Mouse (Mus musculus): ENCODE measurements around the gene Exoc3l2.

Gene Exoc3l2

DNA sequence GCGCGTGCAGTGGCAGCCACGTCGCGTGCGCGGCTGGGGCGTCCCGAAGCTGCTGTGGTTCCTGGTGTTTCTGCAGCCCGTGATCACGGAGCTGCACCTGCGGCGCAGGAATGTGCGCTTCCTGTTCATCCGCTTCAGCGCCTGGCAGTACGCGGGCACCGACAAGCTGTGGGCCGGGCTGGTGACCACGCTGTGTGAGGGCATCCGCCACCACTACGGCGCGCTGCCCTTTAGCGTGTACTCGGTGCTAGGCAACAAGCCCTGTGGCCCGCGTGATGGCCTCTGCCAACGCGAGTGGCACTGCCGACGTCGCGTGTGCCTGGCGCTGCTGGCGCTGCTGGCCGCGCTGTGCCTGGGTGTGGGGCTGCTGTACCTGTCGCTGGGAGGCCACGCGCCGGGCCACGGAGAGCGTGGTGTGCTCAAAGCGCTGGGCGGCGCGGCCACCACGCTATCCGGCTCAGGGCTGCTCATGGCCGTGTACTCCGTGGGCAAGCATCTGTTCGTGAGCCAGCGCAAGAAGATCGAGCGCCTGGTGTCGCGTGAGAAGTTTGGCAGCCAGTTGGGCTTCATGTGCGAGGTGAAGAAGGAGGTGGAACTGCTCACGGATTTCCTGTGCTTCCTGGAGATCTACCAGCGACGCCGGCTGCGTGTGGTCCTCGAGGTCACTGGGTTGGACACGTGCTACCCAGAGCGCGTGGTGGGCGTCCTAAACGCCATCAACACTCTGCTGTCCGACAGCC lies 60.1 kb downstream of the Exoc3l2 start:
- no peak for DNase-seq (ENCODE audit: low spot score in 2 of 2)

DNA sequence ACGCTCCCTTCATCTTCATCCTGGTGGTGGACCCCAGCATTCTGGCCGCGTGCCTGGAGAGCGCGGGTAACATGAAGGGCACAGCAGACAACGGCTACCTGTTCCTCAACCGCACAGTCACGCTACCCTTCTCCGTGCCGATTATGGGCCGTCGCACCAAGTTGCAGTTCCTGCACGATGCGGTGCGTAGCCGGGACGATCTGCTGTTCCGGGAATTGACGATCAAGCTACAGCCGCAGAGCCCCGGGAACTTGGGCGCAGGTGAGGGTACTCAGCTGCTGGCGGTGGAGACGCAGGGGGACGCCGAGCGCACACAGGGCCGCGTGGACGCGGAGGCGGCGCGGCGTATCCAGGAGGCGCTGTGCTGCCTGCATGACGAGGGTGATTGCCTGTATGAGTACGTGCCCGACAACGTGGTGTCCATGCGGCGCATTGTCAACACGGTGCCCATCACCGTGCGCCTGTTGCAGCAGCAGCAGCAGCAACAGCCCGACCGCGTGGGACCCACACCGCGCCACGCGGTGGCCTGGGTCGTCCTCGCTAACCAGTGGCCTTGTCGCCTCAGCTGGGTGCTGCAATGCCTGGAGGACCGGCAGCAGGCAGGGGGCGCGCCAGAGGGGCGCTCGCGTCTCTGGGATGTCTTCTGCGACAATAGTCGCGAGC lies 60.8 kb downstream of the Exoc3l2 start:
- DNase-seq (ENCODE audit: low spot score in 2 of 2) = peak; percentile 58 to 61

DNA sequence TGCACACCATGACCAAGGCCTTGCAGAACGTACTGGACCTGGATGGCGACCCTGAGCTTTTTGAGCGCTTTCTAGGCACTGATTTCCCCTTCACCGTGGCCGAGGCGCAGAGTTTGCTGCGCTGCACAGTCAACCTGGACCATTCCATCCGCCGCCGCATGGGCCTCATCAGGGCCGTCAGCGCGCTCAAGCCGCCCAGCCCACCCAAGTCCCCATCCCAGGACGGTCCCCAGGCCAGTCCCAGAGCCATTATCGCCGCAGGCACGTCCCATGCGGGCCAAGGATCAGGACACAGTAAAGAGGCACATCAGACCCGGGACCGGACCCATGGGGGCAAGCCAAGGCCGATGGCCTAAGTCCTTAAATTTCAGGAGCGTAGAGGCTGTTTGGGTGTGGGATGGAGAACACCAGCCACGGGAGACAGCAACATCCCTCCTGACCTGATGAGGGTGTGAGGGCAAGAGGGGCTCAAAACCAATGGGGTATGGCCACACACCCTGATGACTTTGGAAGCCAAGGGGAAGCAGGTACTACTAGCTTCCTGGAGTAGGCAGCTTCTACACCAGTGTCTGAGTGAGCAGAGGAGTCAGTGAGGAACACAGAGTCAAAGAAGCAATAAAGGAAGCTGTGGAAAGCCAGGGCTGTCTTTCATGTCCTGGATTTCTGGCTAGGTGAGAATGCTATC lies 61.4 kb downstream of the Exoc3l2 start:
- DNase-seq (ENCODE audit: low spot score in 2 of 2) = no peak

DNA sequence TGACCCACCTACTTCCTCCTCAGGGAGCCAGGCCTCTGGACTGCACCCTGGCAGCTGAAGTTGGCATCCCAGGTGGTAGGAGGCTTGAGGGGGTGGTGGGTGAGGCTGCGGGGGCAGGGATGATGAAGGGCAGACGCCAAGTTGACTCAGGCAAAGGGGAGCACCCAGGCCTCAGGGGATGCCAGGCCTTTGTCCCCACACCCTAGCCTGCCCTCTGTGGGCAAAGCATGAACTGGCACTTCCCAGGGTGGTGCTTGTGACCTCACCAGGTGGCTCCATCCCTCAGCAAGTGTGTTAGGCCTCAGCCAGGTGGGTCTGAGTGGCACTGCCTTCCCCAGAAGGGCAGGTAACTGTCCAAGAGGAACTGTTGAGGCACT lies 62.0 kb downstream of the Exoc3l2 start:
- DNase-seq (ENCODE audit: low spot score in 2 of 2) = no peak

DNA sequence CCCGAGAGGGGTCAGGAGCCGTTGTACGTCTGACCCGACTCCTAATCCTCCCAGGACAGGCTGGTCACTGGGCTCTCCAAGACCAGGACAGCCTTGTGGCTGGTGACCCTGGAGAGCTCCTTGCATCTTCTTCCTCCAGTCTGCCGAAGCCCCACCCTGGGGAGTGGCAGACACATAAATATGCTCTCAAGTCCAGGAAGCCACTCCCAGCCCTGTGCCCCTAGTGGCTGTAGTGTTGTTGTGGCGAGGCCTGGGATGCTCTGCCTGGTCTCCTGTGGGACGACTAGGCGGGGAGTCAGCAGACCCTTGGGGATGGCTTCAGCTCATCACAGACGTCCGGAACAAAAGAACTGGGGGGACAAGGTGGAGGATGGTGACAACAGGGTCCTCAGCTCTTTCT lies 67.9 kb downstream of the Exoc3l2 start:
- DNase-seq (ENCODE audit: low spot score in 2 of 2) = no peak

DNA sequence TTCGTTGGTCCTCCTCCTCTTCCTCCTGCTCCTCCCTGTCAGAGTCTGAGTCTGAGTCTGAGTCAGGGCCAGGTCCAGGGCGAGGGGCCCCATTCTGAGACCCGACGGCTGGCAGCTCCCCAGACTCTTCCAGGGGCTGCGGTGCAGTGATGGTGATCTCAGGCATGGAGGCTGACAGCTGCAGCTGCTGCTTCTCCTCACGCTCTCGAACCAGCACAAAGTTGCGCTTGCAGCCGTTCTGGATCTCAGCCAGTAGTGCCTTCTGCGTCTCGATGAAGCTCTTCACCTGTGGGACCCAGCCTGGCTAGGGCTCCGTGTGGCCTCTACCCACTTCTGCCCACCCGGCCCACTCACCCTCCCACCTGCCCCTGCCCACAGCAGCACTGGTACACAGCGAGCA lies 69.1 kb downstream of the Exoc3l2 start:
- no peak for DNase-seq (ENCODE audit: low spot score in 2 of 2)

DNA sequence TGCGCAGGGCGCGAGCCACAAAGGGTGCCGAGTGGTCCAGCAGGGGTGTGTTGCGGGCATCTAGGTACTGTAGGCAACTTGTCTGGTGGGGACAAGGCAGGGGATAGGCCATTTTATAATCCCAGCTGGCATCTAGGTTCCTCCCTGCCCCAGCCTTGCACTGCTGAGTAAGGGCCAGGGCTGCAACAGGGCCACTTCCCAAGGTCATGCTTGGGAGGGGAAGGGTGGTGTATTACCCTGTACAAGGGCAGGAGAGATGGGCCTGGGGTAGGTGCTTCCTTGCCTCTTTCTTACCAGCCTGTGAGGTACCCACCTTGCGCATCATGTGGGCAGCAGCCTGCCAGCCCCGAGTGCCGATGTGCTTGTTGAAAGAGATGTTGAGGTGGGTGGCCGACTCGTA lies 71.5 kb downstream of the Exoc3l2 start:
- DNase-seq (ENCODE audit: low spot score in 2 of 2) = no peak

DNA sequence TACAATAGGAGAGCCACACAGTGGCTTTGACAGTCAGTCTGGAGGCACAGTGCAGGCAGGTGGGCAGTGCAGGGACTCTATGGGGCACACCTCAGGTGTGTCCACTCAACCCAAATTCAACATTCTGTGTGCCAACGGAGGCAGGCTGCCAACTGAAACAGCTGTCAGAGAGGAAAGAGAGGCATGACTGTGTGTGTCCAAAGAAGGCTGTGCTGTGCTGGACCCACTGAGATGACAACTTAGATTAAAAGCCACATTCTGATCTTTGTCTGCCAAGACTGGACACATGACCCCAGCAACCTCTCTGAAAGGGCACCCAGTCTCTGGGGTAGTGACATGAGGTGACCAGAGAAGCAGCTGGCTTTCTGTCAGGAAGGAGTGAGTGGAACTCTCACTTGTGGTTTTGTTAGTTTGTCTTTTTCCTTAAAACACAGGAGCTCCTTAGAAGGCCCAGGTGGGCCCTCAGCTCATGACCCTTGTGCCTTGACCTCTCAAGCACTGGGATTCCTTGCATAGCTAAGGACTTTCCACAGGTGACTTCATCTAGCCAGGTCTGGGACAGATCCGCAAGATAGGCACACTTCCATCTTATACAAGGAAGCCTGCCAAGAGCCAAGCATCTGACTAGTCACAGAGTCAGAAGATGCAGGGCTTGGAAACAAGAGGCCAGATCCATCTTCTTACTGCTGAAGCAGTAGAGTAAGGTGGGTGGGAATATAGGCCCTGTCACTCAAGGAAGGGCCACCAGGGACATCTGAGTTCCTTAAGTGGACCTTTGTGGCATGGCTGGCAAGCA lies 77.8 kb downstream of the Exoc3l2 start:
- DNase-seq (ENCODE audit: low spot score in 2 of 2) = no peak

DNA sequence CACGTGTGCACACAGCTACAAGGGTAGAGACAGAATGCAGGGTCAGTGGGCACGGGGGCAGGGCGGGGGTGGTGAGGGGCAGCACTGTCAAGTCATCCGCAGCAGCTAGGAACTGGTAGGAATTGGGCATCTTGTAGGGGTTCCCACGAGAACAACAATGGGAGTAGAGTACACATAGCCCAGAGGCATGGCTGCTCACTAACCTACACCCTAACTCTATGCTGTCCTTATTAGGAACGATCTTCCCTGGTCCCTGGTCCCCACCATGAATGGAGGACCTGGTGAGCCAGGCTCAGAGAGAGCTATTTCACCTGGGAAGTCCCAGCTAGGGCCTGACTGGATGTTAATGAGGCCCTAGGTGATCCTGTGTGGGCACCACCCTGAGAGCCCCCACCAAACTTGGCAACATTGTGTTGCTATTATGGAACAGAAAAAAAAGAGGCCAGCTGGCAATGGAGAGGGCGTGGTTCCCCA lies 78.6 kb downstream of the Exoc3l2 start:
- no peak for DNase-seq (ENCODE audit: low spot score in 2 of 2)

DNA sequence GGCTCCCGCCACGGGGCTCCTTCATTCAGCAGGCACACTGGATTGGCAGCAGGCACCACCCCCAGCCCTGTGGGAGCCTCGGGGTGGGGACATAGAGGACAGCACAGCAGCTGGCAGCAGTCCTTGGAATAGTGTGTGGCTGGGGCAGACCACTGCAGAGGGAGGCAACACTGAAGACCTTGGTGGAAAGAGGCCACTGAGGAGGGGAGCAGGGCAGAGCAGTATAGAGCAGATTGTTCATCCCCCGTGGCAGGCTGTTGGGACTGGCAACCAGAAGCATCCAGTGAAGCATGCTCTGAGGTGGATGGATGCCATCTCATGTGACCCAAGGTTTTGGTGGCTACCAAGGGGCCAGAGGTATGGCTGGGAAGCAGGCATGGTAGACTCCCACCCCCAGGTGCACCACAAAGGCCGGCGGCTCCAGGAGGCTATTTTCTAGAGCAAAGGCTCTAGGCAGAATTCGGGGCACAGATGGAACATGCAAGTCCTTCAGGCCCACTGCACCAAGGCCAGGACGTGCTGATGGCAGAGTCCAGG lies 79.1 kb downstream of the Exoc3l2 start:
- DNase-seq (ENCODE audit: low spot score in 2 of 2) = no peak

DNA sequence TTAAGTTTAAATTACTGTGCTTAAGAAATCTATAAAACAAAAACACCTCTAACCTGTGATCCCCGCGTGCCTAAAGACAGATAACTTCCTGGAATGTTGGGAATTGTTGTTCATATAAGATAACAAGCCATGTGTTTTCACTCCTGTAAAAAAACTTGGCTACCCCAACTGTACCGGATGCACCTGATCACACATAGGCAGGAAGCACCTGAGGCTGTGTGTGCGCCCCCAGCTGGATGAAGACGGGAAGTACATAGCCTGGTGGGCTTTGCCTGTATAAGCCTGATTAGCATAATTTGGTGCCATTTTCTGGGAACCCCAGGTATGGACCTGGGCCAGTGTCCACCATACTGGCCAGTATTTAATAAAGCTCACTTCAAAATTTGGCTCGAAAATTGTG lies 80.5 kb downstream of the Exoc3l2 start:
- DNase-seq (ENCODE audit: low spot score in 2 of 2) = no peak

DNA sequence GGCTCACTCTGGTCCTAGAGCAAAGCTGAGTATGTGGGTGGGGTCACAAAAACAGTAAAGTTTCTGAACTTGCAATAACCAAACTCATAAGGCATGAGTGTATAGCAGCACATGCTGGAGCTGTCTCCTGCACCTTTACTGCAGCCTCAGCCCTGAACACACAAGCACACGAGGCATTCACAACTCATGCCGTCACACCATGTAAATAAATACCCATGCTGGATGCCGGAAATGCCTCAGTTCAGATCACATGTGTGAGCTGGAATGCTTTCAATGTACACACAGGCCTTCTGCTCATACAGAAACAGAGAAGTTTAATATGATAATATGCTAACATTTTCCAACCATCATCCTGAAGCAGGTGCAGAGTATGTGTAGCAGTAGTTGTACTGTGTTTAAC lies 82.9 kb downstream of the Exoc3l2 start:
- DNase-seq (ENCODE audit: low spot score in 2 of 2) = no peak

Data from frontal cortex, postnatal 14 days (tissue).